Mouse (Mus musculus) B cell, adult 62 days (primary cell): ENCODE data around the gene Asdurf. TPM values are rescaled to one million over a fixed set of nuclear protein-coding genes. Genes with fewer than 3 reads are reported as not detected.

Experiments
- total RNA-seq: library from RNA; stranded (reverse); gene quantifications from 4 replicates; pipeline ENCODE4 v1.2.4, GENCODE M21; 2023

Gene Asdurf
- total RNA-seq = 3.9 to 19.6 TPM (median 12.4 TPM) in 4 replicates

DNA sequence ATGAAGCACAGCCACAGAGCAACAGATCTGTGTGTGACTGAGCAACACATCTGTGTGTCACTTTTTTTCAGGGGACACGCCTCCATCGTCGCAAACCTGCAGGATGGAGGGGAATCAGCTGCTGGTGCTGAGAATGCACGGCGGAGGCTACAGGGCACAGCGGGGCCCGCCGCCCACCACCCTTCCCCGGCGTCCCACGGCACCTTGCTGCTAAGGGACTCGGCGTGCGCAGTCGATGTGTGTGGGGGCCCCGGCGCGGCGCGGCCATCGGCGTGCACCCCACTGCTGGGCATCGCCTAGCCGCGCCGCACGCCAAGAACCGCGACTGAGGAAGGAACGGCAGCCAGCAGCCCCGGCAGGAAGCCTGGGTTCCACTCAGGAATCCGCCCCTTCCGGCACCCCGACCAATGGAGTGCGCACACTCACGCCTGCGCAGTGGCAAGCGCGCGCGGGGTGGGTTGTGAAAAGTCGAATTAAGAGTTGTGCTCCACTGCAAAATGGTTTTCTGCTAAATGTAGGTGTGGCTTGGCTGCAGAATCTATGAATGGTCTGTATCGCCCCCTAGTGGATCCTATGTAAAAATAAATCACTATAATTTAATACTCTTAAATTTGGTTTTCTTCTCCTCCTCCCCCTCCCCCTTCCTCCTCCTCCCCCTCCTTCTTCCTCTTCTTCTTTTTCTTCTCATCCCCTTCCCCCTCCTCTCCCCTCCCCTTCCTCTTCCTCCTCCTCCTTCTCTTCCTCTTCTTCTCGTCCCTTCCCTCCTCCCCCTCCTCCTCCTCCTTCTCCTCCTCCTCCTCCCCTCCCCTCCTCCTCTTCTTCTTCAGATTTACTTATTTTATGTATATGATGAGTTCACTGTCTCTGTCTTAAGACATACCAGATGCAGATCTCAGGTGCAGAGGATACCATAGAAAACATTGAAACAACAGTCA is at the start of gene Asdurf, which contains the start of the genes Gm28551 and Asnsd1:
TSS of gene Asdurf (minus strand) at position 293 of the 935 bp plus-strand sequence.
TSS of gene Gm28551 (minus strand) at position 341 of the 935 bp plus-strand sequence.
TSS of gene Asnsd1 (minus strand) at position 426 of the 935 bp plus-strand sequence.

GRCm38 (mm10) chr1:53312989-53313967 is 39.1 kb downstream of the Asdurf start, which contains the start of gene Osgepl1:
Gene Osgepl1 (plus strand): TSS chr1:53313624.

Other genes starting within 250 kb of the Asdurf start
- 0.86 TPM in 1 of 4 replicates, not detected in the others for gene 1700019A02Rik, start 165.0 kb downstream of the Asdurf start, total RNA-seq
- 13.1 to 21.7 TPM (median 15.6 TPM) in 4 replicates for gene Pms1, start 55.6 kb downstream of the Asdurf start, total RNA-seq
- 12.9 to 15.1 TPM (median 14.5 TPM) in 4 replicates for gene Ormdl1, start 55.5 kb downstream of the Asdurf start, total RNA-seq
- 1.3 to 2.5 TPM (median 2.3 TPM) in 3 of 4 replicates, not detected in the other for gene Gm28778, start 55.5 kb downstream of the Asdurf start, total RNA-seq
- gene Osgepl1, start 39.0 kb downstream of the Asdurf start, total RNA-seq = 10.6 to 13.9 TPM (median 11.1 TPM) in 4 replicates
- not detected in 4 replicates for gene Gm28551, start within 50 bp of the Asdurf start, total RNA-seq
- 46.1 to 56.2 TPM (median 49.4 TPM) in 4 replicates for gene Asnsd1, start 133 bp upstream of the Asdurf start, total RNA-seq